Mouse (Mus musculus): Measurements from ENCODE around the gene Nell2.
"Not testable (repeated sequence)": the region's sequence is repeated elsewhere in the genome, so short reads cannot be mapped to it uniquely, and the experiment has no call there.

The Nell2 gene

GRCm38 (mm10) chr15:95243876-95244275, 284.5 kb downstream of the Nell2 start:
- no peak for DNase-seq (ENCODE audit: low read depth in 2 of 2, low spot score in 2 of 2)

- no peak for DNase-seq (ENCODE audit: low read depth in 2 of 2, low spot score in 2 of 2)
Measured at GRCm38 (mm10) chr15:95241161-95241560, 287.2 kb downstream of the Nell2 start.

GRCm38 (mm10) chr15:95237021-95237420, 291.3 kb downstream of the Nell2 start:
- not testable (repeated sequence) for DNase-seq (ENCODE audit: low read depth in 2 of 2, low spot score in 2 of 2)

GRCm38 (mm10) chr15:95236509-95236908, 291.9 kb downstream of the Nell2 start:
- DNase-seq (ENCODE audit: low read depth in 2 of 2, low spot score in 2 of 2) = no peak

GRCm38 (mm10) chr15:95231171-95231570, 297.2 kb downstream of the Nell2 start:
- DNase-seq (ENCODE audit: low read depth in 2 of 2, low spot score in 2 of 2) = no peak

GRCm38 (mm10) chr15:95216640-95217365, 311.6 kb downstream of the Nell2 start:
- DNase-seq (ENCODE audit: low read depth in 2 of 2, low spot score in 2 of 2) = no peak

GRCm38 (mm10) chr15:95210551-95210950, 317.8 kb downstream of the Nell2 start:
- DNase-seq (ENCODE audit: low read depth in 2 of 2, low spot score in 2 of 2) = no peak

GRCm38 (mm10) chr15:95209186-95209585, 319.2 kb downstream of the Nell2 start:
- no peak for DNase-seq (ENCODE audit: low read depth in 2 of 2, low spot score in 2 of 2)

- DNase-seq (ENCODE audit: low read depth in 2 of 2, low spot score in 2 of 2) = no peak
Measured at GRCm38 (mm10) chr15:95193661-95194280, 334.6 kb downstream of the Nell2 start.

- DNase-seq (ENCODE audit: low read depth in 2 of 2, low spot score in 2 of 2) = no peak
Measured at GRCm38 (mm10) chr15:95192951-95193350, 335.4 kb downstream of the Nell2 start.

GRCm38 (mm10) chr15:95186226-95186625, 342.1 kb downstream of the Nell2 start:
- no peak for DNase-seq (ENCODE audit: low read depth in 2 of 2, low spot score in 2 of 2)

GRCm38 (mm10) chr15:95185419-95185818, 342.9 kb downstream of the Nell2 start:
- no peak for DNase-seq (ENCODE audit: low read depth in 2 of 2, low spot score in 2 of 2)

GRCm38 (mm10) chr15:95183450-95183849, 344.9 kb downstream of the Nell2 start:
- DNase-seq (ENCODE audit: low read depth in 2 of 2, low spot score in 2 of 2) = no peak

GRCm38 (mm10) chr15:95156828-95157227, 371.5 kb downstream of the Nell2 start:
- DNase-seq (ENCODE audit: low read depth in 2 of 2, low spot score in 2 of 2) = no peak

GRCm38 (mm10) chr15:95145118-95145517, 383.2 kb downstream of the Nell2 start:
- no peak for DNase-seq (ENCODE audit: low read depth in 2 of 2, low spot score in 2 of 2)

- DNase-seq (ENCODE audit: low read depth in 2 of 2, low spot score in 2 of 2) = no peak
Measured at GRCm38 (mm10) chr15:95144131-95144530, 384.2 kb downstream of the Nell2 start.

GRCm38 (mm10) chr15:95138709-95139409, 389.5 kb downstream of the Nell2 start:
- no peak for DNase-seq (ENCODE audit: low read depth in 2 of 2, low spot score in 2 of 2)

- DNase-seq (ENCODE audit: low read depth in 2 of 2, low spot score in 2 of 2) = no peak
Measured at GRCm38 (mm10) chr15:95137018-95137810, 391.1 kb downstream of the Nell2 start.

- no peak for DNase-seq (ENCODE audit: low read depth in 2 of 2, low spot score in 2 of 2)
Measured at GRCm38 (mm10) chr15:95135926-95136609, 392.3 kb downstream of the Nell2 start.

- no peak for DNase-seq (ENCODE audit: low read depth in 2 of 2, low spot score in 2 of 2)
Measured at GRCm38 (mm10) chr15:95131401-95131800, 397.0 kb downstream of the Nell2 start.

GRCm38 (mm10) chr15:95108626-95109025, 419.7 kb downstream of the Nell2 start:
- no peak for DNase-seq (ENCODE audit: low read depth in 2 of 2, low spot score in 2 of 2)

Measured in CD8-positive naive resting alpha-beta T cell, adult 2 months (primary cell).